Mouse (Mus musculus): ENCODE results near the gene Armc2. TPM values are rescaled to one million over a fixed set of nuclear protein-coding genes. Genes with fewer than 3 reads are reported as not detected.
A peak's percentile ranks its signal among the peaks of the same experiment; 100 is the strongest.

The Armc2 gene
- total and polyA plus RNA-seq, 3 experiments: 0.08 to 0.13 TPM; not detected in 1

- no peak for DNase-seq (ENCODE audit: low read depth, low spot score)
- Histone ChIP-seq H3K36me3 (ENCODE audit: control insufficient read depth in 1 of 2, insufficient read depth in 2 of 2, low read length in 2 of 2) (peaks cover 0 to 14% of the 10 kb centered on the region in 2 experiments; a peak in 2 of 4 replicates), H3K4me3 (ENCODE audit: control insufficient read depth in 1 of 2, insufficient read depth in 1 of 2, low read depth in 2 of 2, low read length in 2 of 2) (no peak overlapping the region), H3K79me2 (ENCODE audit: control insufficient read depth, insufficient read depth, low read length, poor library complexity) (no peaks in the 10 kb centered on the region), H3K9ac (ENCODE audit: control insufficient read depth, low read depth, low read length, poor library complexity, severe bottlenecking) (no peak overlapping the region), H3K27ac (ENCODE audit: control insufficient read depth, low read depth, low read length) (no peak overlapping the region), H3K4me1 (ENCODE audit: control insufficient read depth in 1 of 2, insufficient read depth in 2 of 2, low read length in 2 of 2) (peaks cover 2 to 32% of the 10 kb centered on the region in 2 experiments), H3K9me3 (replicated peaks; ENCODE audit: insufficient read depth, low read length) (no peaks in the 10 kb centered on the region), H3K27me3 (ENCODE audit: control insufficient read depth in 1 of 2, insufficient read depth in 2 of 2, low read length in 2 of 2) (no peaks in the 10 kb centered on the region)
- TF ChIP-seq POLR2A (IDR thresholded peaks at IDR 0.05; ENCODE audit: control insufficient read depth in 1 of 2, insufficient read depth in 1 of 2, low read depth in 1 of 2, low read length in 2 of 2, poor library complexity in 1 of 2) (no peak), GABPA (IDR thresholded peaks at IDR 0.05; ENCODE audit: low read depth, low read length) (no peak), RAD21 (IDR thresholded peaks at IDR 0.05; ENCODE audit: low read depth, low read length) (no peak), ZMIZ1 (IDR thresholded peaks at IDR 0.05; ENCODE audit: low read depth, low read length) (no peak), BHLHE40 (IDR thresholded peaks at IDR 0.05; ENCODE audit: borderline replicate concordance, low read depth, low read length) (no peak), ZNF384 (IDR thresholded peaks at IDR 0.05; ENCODE audit: low read depth, low read length) (no peak)
These were observed 86.3 kb downstream of the Armc2 start for GRCm38 (mm10) chr10:41931962-41932361.

- peaks cover 0 to 22% of the 10 kb centered on the region in 2 experiments; a peak in 3 of 4 replicates for H3K4me1 ChIP-seq (ENCODE audit: control insufficient read depth in 1 of 2, insufficient read depth in 2 of 2, low read length in 2 of 2)
- no peaks in the 10 kb centered on the region for H3K79me2 ChIP-seq (ENCODE audit: control insufficient read depth, insufficient read depth, low read length, poor library complexity)
- no peak overlapping the region for H3K4me3 ChIP-seq (ENCODE audit: control insufficient read depth in 1 of 2, insufficient read depth in 1 of 2, low read depth in 2 of 2, low read length in 2 of 2)
- no peak overlapping the region for H3K27ac ChIP-seq (ENCODE audit: control insufficient read depth, low read depth, low read length)
- no peak overlapping the region for H3K9ac ChIP-seq (ENCODE audit: control insufficient read depth, low read depth, low read length, poor library complexity, severe bottlenecking)
- H3K36me3 ChIP-seq (ENCODE audit: control insufficient read depth in 1 of 2, insufficient read depth in 2 of 2, low read length in 2 of 2): peaks cover 0 to 9% of the 10 kb centered on the region in 2 experiments; a peak in 2 of 4 replicates
- TF ChIP-seq SMC3 (IDR thresholded peaks at IDR 0.05; ENCODE audit: low read depth, low read length): no peak
- no peak for TF ChIP-seq EP300 (IDR thresholded peaks at IDR 0.05; ENCODE audit: low read depth in 1 of 2, low read length in 2 of 2)
- no peak for TF ChIP-seq GATA1 (IDR thresholded peaks at IDR 0.05; ENCODE audit: low read depth, low read length)
- no peak for TF ChIP-seq TAL1 (IDR thresholded peaks at IDR 0.05; ENCODE audit: low read length)
- TF ChIP-seq JUND (IDR thresholded peaks at IDR 0.05; ENCODE audit: low read depth, low read length): no peak
- no peak for TF ChIP-seq KAT2A (conservative IDR thresholded peaks at IDR 0.05; ENCODE audit: low read depth, low read length)
- TF ChIP-seq TBP (IDR thresholded peaks at IDR 0.05; ENCODE audit: low read depth, low read length): no peak
- H3K27me3 ChIP-seq (ENCODE audit: control insufficient read depth in 1 of 2, insufficient read depth in 2 of 2, low read length in 2 of 2): no peaks in the 10 kb centered on the region
- H3K9me3 ChIP-seq (replicated peaks; ENCODE audit: insufficient read depth, low read length): no peaks in the 10 kb centered on the region
- peak; percentile 42 for DNase-seq (ENCODE audit: low read depth, low spot score)
These were observed 87.3 kb downstream of the Armc2 start for GRCm38 (mm10) chr10:41930966-41931365.

GRCm38 (mm10) chr10:41926726-41927125 is 91.5 kb downstream of the Armc2 start:
- H3K9ac ChIP-seq (ENCODE audit: control insufficient read depth, low read depth, low read length, poor library complexity, severe bottlenecking): no peak overlapping the region
- H3K4me3 ChIP-seq (ENCODE audit: control insufficient read depth in 1 of 2, insufficient read depth in 1 of 2, low read depth in 2 of 2, low read length in 2 of 2): no peak overlapping the region
- no peaks in the 10 kb centered on the region for H3K79me2 ChIP-seq (ENCODE audit: control insufficient read depth, insufficient read depth, low read length, poor library complexity)
- no peaks in the 10 kb centered on the region for H3K9me3 ChIP-seq (replicated peaks; ENCODE audit: insufficient read depth, low read length)
- H3K4me1 ChIP-seq (ENCODE audit: control insufficient read depth in 1 of 2, insufficient read depth in 2 of 2, low read length in 2 of 2): peaks cover 0 to 5% of the 10 kb centered on the region in 2 experiments; a peak in 1 of 4 replicates
- H3K27ac ChIP-seq (ENCODE audit: control insufficient read depth, low read depth, low read length): no peak overlapping the region
- H3K36me3 ChIP-seq (ENCODE audit: control insufficient read depth in 1 of 2, insufficient read depth in 2 of 2, low read length in 2 of 2): peaks cover 0 to 2% of the 10 kb centered on the region in 2 experiments; a peak in 1 of 4 replicates
- DNase-seq (ENCODE audit: low read depth, low spot score): no peak
- H3K27me3 ChIP-seq (ENCODE audit: control insufficient read depth in 1 of 2, insufficient read depth in 2 of 2, low read length in 2 of 2): no peaks in the 10 kb centered on the region
- no peak for TF ChIP-seq POLR2AphosphoS2 (IDR thresholded peaks at IDR 0.05; ENCODE audit: low read length)
- TF ChIP-seq ELF1 (IDR thresholded peaks at IDR 0.05; ENCODE audit: low read depth, low read length): no peak

Data from MEL (cell line).